8 mouse cellular contexts compared by ENCODE assay signal in genomic region chr10:81378553-81379182, GRCm38 (mm10). TPM values are rescaled to one million over a fixed set of nuclear protein-coding genes. Genes with fewer than 3 reads are reported as not detected.
DNase-seq lines count a peak whose midpoint lies in the region; ATAC-seq lines count a peak whose summit lies in the region.

No protein-coding gene starts in this region.

- no peaks in the 10 kb centered on the region for H3K27me3 ChIP-seq in hindbrain, embryonic 16.5 days (replicated peaks; ENCODE audit: control insufficient read depth, insufficient read depth, low read length)

- peak overlapping the region; percentile 68 for H3K27ac ChIP-seq in hindbrain, embryonic 16.5 days (ENCODE audit: low read depth, low read length)
- H3K27ac ChIP-seq in macrophage, result peak overlapping the region; percentile 69

- peaks cover 20% of the 10 kb centered on the region for H3K4me1 ChIP-seq in hindbrain, embryonic 16.5 days (ENCODE audit: control insufficient read depth, insufficient read depth, low read depth, low read length)

- H3K9me3 ChIP-seq in hindbrain, embryonic 16.5 days (ENCODE audit: control insufficient read depth, low read length), result no peaks in the 10 kb centered on the region

- H3K9ac ChIP-seq in hindbrain, embryonic 16.5 days (ENCODE audit: low read depth, low read length), result peak overlapping the region; percentile 60

- peaks cover 44% of the 10 kb centered on the region for H3K79me2 ChIP-seq in macrophage (ENCODE audit: inconsistent target)

- peak overlapping the region; percentile 64 for H3K4me2 ChIP-seq in hindbrain, embryonic 16.5 days (ENCODE audit: low read length)

- peak; percentile 100 for DNase-seq in T-cell, adult 2 months (ENCODE audit: low spot score)
- DNase-seq in cerebellum, postnatal 4 days (ENCODE audit: low spot score in 2 of 2), result peak; percentile 100
- DNase-seq in gastrocnemius, adult 18-20 months (ENCODE audit: low spot score), result peak; percentile 100
- DNase-seq in left cerebral cortex, adult 18-20 months (ENCODE audit: low spot score in 2 of 2), result peak; percentile 100
- peak; percentile 100 for DNase-seq in right cerebral cortex, adult 18-20 months
- peak; percentile 100 for DNase-seq in urinary bladder, postnatal 10 days (ENCODE audit: low spot score)

- peak overlapping the region; percentile 57 for H3K4me3 ChIP-seq in hindbrain, embryonic 16.5 days (ENCODE audit: low read length)
- H3K4me3 ChIP-seq in macrophage (ENCODE audit: inconsistent target), result peak overlapping the region; percentile 54

- H3K36me3 ChIP-seq in hindbrain, embryonic 16.5 days (ENCODE audit: control insufficient read depth, insufficient read depth, low read length), result no peaks in the 10 kb centered on the region
- H3K36me3 ChIP-seq in macrophage (ENCODE audit: inconsistent target), result peaks cover 11% of the 10 kb centered on the region

- ATAC-seq in hindbrain, embryonic 16.5 days, result peak; percentile 96

- WGBS in hindbrain, embryonic 16.5 days, result under 1% methylated on average over 44 of the region's 46 CpGs
- WGBS in macrophage (ENCODE audit: missing documents), result 1% methylated on average over 38 of the region's 46 CpGs

RNA-seq across cellular contexts. Expression of gene Fzr1, which starts 0.4 kb away (rescaled TPM):
- total RNA-seq in gastrocnemius, adult 18-20 months (2021), result 10 to 100 TPM; 15.3 to 15.4 TPM
- polyA plus RNA-seq in hindbrain, embryonic 16.5 days (2015; fragmentation: Nextera tagmentation; extraction: Ambion mirVana), result 149 and 156 TPM in 2 replicates
- total RNA-seq in left cerebral cortex, adult 18-20 months (2021), result 10 to 100 TPM; 71.1 to 72.1 TPM
- total RNA-seq in macrophage (2018; cell fraction: chromatin; rRNA removed), result 10 to 100 TPM; 37.1 to 93.5 (median 67.0) TPM
- total RNA-seq in macrophage (2018; cell fraction: cytosol; rRNA removed), result 10 to 100 TPM; 14.6 to 29.0 (median 20.0) TPM
- 10 to 100 TPM; 20.2 to 46.0 (median 34.3) TPM for total RNA-seq in macrophage (2018; cell fraction: nucleus; rRNA removed)
- polyA plus RNA-seq in macrophage (2018), result 12.9 to 17.0 TPM (median 15.3 TPM) in 3 replicates

RNA-seq across cellular contexts. Expression of gene Dohh, which starts 5.6 kb away (rescaled TPM):
- 10 to 100 TPM; 41.1 to 44.1 TPM for total RNA-seq in gastrocnemius, adult 18-20 months (2021)
- 99.8 and 108 TPM in 2 replicates for polyA plus RNA-seq in hindbrain, embryonic 16.5 days (2015; fragmentation: Nextera tagmentation; extraction: Ambion mirVana)
- 10 to 100 TPM; 87.4 to 97.6 TPM for total RNA-seq in left cerebral cortex, adult 18-20 months (2021)
- total RNA-seq in macrophage (2018; cell fraction: chromatin; rRNA removed), result 10 to 100 TPM in 20 of 26 experiments, 1 to 10 TPM in 6; 5.0 to 26.5 (median 14.1) TPM
- total RNA-seq in macrophage (2018; cell fraction: cytosol; rRNA removed), result 10 to 100 TPM; 21.6 to 41.1 (median 29.6) TPM
- total RNA-seq in macrophage (2018; cell fraction: nucleus; rRNA removed), result 10 to 100 TPM in 24 of 26 experiments, 1 to 10 TPM in 2; 9.0 to 30.8 (median 16.6) TPM
- 21.0 to 48.1 TPM (median 32.0 TPM) in 3 replicates for polyA plus RNA-seq in macrophage (2018)

RNA-seq across cellular contexts. Expression of gene Gm48551, which starts 5.6 kb away (rescaled TPM):
- under 1 TPM; 0.57 to 0.97 TPM for total RNA-seq in gastrocnemius, adult 18-20 months (2021)
- polyA plus RNA-seq in hindbrain, embryonic 16.5 days (2015; fragmentation: Nextera tagmentation; extraction: Ambion mirVana), result 7.9 and 9.4 TPM in 2 replicates
- 1 to 10 TPM; 3.1 to 3.8 TPM for total RNA-seq in left cerebral cortex, adult 18-20 months (2021)
- total RNA-seq in macrophage (2018; cell fraction: chromatin; rRNA removed), result 1 to 10 TPM in 22 of 26 experiments, under 1 TPM in 3, not detected in 1; 0.38 to 4.3 (median 2.4) TPM
- total RNA-seq in macrophage (2018; cell fraction: cytosol; rRNA removed), result 1 to 10 TPM in 1 of 26 experiments, under 1 TPM in 25; 0.15 to 1.2 (median 0.53) TPM
- 1 to 10 TPM in 25 of 26 experiments, under 1 TPM in 1; 0.81 to 7.0 (median 2.7) TPM for total RNA-seq in macrophage (2018; cell fraction: nucleus; rRNA removed)
- polyA plus RNA-seq in macrophage (2018), result 0.07 to 1.0 TPM (median 0.46 TPM) in 3 replicates

RNA-seq across cellular contexts. Expression of gene Gm48552, which starts 10.1 kb away (rescaled TPM):
- under 1 TPM in 1 of 2 experiments, not detected in 1; 0.34 TPM for total RNA-seq in gastrocnemius, adult 18-20 months (2021)
- 1.5 and 2.2 TPM in 2 replicates for polyA plus RNA-seq in hindbrain, embryonic 16.5 days (2015; fragmentation: Nextera tagmentation; extraction: Ambion mirVana)
- total RNA-seq in left cerebral cortex, adult 18-20 months (2021), result 1 to 10 TPM; 2.7 to 2.8 TPM
- 1 to 10 TPM in 17 of 26 experiments, not detected in 9; 1.1 to 5.7 (median 2.3) TPM for total RNA-seq in macrophage (2018; cell fraction: chromatin; rRNA removed)
- 1 to 10 TPM in 1 of 26 experiments, under 1 TPM in 7, not detected in 18; 0.22 to 1.1 (median 0.36) TPM for total RNA-seq in macrophage (2018; cell fraction: cytosol; rRNA removed)
- total RNA-seq in macrophage (2018; cell fraction: nucleus; rRNA removed), result 1 to 10 TPM in 9 of 26 experiments, under 1 TPM in 1, not detected in 16; 0.63 to 8.6 (median 2.8) TPM
- 0.57 TPM in 1 of 3 replicates, not detected in the others for polyA plus RNA-seq in macrophage (2018)

RNA-seq across cellular contexts. Expression of gene 4930404N11Rik, which starts 13.1 kb away (rescaled TPM):
- under 1 TPM; 0.23 to 0.66 TPM for total RNA-seq in gastrocnemius, adult 18-20 months (2021)
- polyA plus RNA-seq in hindbrain, embryonic 16.5 days (2015; fragmentation: Nextera tagmentation; extraction: Ambion mirVana), result 0.49 and 1.1 TPM in 2 replicates
- 1 to 10 TPM; 1.2 to 1.3 TPM for total RNA-seq in left cerebral cortex, adult 18-20 months (2021)
- 1 to 10 TPM; 1.9 to 6.8 (median 4.2) TPM for total RNA-seq in macrophage (2018; cell fraction: chromatin; rRNA removed)
- 1 to 10 TPM; 1.3 to 7.7 (median 3.5) TPM for total RNA-seq in macrophage (2018; cell fraction: cytosol; rRNA removed)
- total RNA-seq in macrophage (2018; cell fraction: nucleus; rRNA removed), result 10 to 100 TPM in 3 of 26 experiments, 1 to 10 TPM in 23; 1.6 to 12.0 (median 5.1) TPM
- 1.5 to 9.8 TPM (median 2.5 TPM) in 3 replicates for polyA plus RNA-seq in macrophage (2018)

Comparison
In these comparisons a context has a peak if more than half of its experiments do, and no peak if none do; other contexts are left out.
1. Peak in every context shown above with its lines: DNase-seq, ATAC-seq, H3K4me3 ChIP-seq and H3K27ac ChIP-seq.
2. RNA of gene Fzr1, which starts 0.4 kb away (total RNA-seq): 71.1 to 72.1 TPM in left cerebral cortex, adult 18-20 months; 15.3 to 15.4 TPM in gastrocnemius, adult 18-20 months; every median in the first group is over 4 times any median in the second.